Mouse (Mus musculus): ENCODE data around the gene Ccz1.

The Ccz1 gene

DNA sequence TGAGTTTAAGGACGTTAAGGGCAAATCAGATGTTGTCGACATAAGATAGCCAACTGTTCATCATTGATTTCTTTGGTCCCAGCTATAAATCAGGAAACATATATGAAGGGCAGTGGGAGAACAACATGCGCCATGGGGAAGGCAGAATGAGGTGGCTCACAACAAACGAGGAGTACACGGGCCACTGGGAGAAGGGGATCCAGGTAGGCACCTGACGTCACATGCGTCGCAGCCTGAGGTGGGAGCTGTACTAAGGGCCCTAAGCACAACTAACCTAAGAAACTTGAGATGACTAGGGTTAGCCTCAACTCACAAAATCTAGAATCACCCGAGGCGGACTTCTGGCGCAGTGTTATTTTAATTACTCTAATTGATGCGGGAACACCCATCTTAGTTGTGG is 66.3 kb downstream of the Ccz1 start:
- no peaks in the 10 kb centered on the region for H3K36me3 ChIP-seq (ENCODE audit: insufficient read depth, low read length)
- peaks cover 19% of the 10 kb centered on the region for H3K4me1 ChIP-seq (replicated peaks; ENCODE audit: low read depth, low read length)
- H3K4me3 ChIP-seq (replicated peaks; ENCODE audit: low read length), result no peak overlapping the region
- no peaks in the 10 kb centered on the region for H3K27me3 ChIP-seq (ENCODE audit: insufficient read depth, low read length)
- TF ChIP-seq NANOG (IDR thresholded peaks at IDR 0.05; ENCODE audit: borderline replicate concordance, low read length), result no peak
- TF ChIP-seq CTCF (conservative IDR thresholded peaks at IDR 0.05; ENCODE audit: low read length), result no peak
- no peak for TF ChIP-seq POU5F1 (IDR thresholded peaks at IDR 0.05; ENCODE audit: borderline replicate concordance, low read length)
- no peaks in the 10 kb centered on the region for H3K9me3 ChIP-seq (ENCODE audit: low read length)

DNA sequence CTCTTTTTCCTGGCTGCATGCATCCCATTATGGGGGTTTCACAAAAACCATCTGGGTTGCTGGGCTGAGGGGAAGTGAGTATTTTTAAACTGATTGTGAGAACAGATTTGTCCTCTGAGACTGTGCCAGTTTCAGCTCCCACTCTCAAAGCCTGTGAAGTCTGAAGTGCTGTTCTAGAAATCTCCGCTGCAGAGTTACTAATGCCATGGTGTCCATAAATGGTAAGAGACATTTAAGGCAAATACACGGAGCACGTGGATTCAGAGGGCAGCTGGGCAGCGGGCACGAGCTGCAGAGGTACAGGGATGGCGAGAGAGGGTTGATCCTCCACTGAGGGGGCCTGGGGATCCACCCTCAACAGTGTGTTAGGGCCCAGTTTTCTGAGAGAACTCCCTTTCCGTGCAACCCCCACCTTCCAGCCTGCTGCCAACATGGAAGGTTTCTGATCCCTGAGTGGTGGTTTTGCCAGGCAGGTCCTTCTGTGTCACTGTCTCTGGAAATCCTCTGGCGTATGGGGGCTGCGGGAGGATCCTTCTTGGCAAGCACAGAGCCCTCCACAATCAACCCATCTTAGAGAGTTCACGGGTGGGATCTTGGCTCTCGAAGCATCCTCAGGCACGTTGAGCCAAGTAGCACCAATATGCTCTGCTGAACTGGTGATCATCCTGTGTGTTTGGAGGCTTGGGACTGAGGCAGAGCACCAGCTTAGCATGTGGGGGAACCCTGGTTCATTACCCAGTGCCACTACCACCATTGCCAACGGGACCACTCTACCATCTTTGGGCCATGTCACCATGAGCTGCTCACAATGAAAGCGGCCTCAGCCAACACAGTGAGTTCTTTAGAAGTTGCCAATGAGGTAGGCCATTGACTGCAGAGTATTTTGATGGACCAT is 71.2 kb downstream of the Ccz1 start:
- H3K9me3 ChIP-seq (ENCODE audit: low read length), result no peaks in the 10 kb centered on the region
- H3K4me1 ChIP-seq (replicated peaks; ENCODE audit: low read depth, low read length), result peaks cover 9% of the 10 kb centered on the region
- no peak for TF ChIP-seq NANOG (IDR thresholded peaks at IDR 0.05; ENCODE audit: borderline replicate concordance, low read length)
- no peak for TF ChIP-seq POU5F1 (IDR thresholded peaks at IDR 0.05; ENCODE audit: borderline replicate concordance, low read length)
- TF ChIP-seq CTCF (conservative IDR thresholded peaks at IDR 0.05; ENCODE audit: low read length), result no peak
- no peaks in the 10 kb centered on the region for H3K36me3 ChIP-seq (ENCODE audit: insufficient read depth, low read length)
- no peak overlapping the region for H3K4me3 ChIP-seq (replicated peaks; ENCODE audit: low read length)
- H3K27me3 ChIP-seq (ENCODE audit: insufficient read depth, low read length), result no peaks in the 10 kb centered on the region

DNA sequence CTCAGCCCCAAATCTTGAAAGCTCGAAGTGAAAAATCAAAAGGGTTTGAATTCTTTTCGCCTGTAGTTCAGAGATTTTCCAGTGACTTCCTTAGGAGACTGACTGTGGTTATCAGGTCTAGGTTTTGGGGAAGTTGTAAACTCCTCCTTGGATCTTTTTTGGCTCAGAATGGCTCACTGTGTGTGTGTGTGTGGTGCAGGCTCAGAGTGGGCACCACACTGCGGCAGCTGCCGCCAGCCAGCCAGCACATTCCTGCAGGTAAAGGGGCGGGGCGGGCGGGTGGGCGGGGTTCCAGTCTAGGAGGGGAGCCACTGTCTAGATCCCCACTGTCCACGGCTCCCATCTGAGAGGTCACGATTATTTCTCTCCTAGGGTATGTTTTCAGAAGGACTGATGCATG is 73.1 kb downstream of the Ccz1 start:
- Histone ChIP-seq H3K9me3 (ENCODE audit: low read length) (no peaks in the 10 kb centered on the region), H3K27me3 (ENCODE audit: insufficient read depth, low read length) (no peaks in the 10 kb centered on the region), H3K4me1 (replicated peaks; ENCODE audit: low read depth, low read length) (peaks cover 12% of the 10 kb centered on the region), H3K36me3 (ENCODE audit: insufficient read depth, low read length) (no peaks in the 10 kb centered on the region), H3K4me3 (replicated peaks; ENCODE audit: low read length) (no peak overlapping the region)
- no peak for TF ChIP-seq POU5F1 (IDR thresholded peaks at IDR 0.05; ENCODE audit: borderline replicate concordance, low read length)
- no peak for TF ChIP-seq NANOG (IDR thresholded peaks at IDR 0.05; ENCODE audit: borderline replicate concordance, low read length)
- no peak for TF ChIP-seq CTCF (conservative IDR thresholded peaks at IDR 0.05; ENCODE audit: low read length)
